Mouse (Mus musculus): ENCODE measurements around the gene Cryba4. TPM values are rescaled to one million over a fixed set of nuclear protein-coding genes. Genes with fewer than 3 reads are reported as not detected.

Cryba4 gene
- total RNA-seq, 2 experiments from 2014 or later = 0.94 to 2.4 TPM

GRCm38 (mm10) chr5:112270764-112271541 is 18.6 kb upstream of the Cryba4 start:
- no peak for DNase-seq (ENCODE audit: low spot score in 2 of 2)

DNA sequence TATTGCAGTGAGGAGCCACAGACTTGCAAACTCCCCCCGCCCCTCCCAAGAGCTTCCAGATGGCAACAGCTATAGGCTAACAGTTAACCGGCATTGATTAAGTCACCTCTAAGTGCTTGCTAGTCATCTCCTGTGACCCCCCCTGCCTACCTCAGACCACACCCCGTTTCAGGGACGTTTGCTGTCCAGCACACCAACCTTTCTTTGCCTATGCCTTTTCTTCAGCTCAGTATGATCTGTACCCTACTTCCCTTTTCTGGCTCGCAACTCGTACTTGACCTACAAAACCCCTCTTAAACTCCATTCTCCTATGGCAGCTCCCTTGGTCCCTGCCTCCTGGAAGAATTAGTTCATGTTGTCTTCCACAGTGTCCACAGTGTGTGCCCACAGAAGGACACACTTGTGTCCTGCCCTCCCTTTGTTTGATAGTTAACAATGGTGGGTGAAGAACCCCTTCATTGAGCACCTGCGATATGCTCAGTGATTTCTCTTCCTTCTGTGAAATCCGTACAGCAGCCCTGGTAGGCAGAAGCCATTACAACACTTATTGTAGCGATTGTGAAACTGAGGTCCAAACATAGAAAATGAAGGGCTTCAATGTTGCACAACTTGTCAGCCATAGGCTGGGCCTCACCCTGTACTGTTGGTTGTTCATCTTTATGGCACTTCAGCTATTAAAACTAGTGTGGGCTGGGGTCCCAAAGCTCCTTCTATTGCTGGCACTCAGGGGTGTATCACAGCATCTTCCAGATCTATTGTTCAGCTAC is 13.9 kb upstream of the Cryba4 start:
- DNase-seq (ENCODE audit: low spot score in 2 of 2) = no peak

DNA sequence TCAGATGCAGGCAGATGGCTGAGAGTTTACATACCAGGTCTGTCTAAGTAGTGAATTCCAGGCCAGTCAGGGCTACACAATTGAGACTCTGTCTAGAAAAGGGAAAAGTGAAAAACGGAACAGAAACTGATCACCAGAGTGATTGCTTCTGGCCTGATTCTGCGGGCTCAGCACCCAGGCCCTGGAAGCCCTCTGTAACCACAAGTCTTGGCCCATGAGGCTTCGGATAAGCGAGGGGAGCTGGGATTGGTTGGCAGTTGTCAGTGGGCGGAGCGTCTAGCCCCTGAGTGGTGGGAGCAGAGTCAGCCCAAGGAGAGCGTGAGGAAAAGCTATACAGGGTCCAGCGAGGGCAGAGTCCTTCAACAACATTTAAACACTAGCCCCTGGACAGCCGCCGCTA is 13.2 kb upstream of the Cryba4 start:
- DNase-seq (ENCODE audit: low spot score in 2 of 2) = no peak

GRCm38 (mm10) chr5:112265110-112265509 is 12.8 kb upstream of the Cryba4 start:
- no peak for DNase-seq (ENCODE audit: low spot score in 2 of 2)

DNA sequence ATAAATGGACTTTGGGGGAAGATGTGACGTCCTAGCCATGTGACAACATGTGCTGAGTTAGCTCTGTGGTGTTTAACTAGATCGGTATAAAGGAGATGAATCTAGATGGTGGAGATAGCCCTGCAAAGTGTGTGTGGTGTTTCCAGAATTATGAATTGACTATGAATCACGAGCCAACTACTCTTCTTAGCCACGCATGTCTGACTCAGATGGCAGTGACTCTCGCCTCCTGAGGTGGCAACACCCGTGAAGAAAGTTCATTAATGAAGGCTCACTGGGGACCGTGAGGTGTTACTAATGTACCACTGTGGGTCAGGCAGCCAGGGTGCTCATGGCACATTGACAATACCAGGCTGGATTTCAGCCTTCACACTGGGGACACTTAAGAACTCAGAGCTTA is 11.8 kb upstream of the Cryba4 start:
- DNase-seq (ENCODE audit: low spot score in 2 of 2) = no peak

DNA sequence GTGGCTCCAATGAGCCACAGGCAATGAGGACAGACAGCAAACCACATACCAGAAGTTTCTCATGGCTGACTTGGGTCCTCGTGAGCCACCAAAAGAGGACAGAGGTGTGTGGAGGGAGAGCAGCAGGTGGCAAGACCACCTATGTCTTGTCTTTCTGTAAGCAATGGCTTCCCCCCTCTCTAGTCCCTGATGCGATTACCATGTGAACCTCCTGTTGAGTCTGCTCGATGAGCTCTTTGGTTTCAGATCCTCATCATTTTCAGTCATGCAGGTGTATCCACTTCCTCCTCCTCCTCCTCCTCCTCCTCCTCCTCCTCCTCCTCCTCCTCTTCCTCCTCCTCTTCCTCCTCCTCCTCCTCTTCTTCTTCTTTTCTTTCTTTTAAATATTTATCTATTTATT is 8.5 kb upstream of the Cryba4 start:
- DNase-seq (ENCODE audit: low spot score in 2 of 2) = no peak

- DNase-seq (ENCODE audit: low spot score in 2 of 2) = no peak
These were observed 7.7 kb upstream of the Cryba4 start for GRCm38 (mm10) chr5:112259862-112260650.

DNA sequence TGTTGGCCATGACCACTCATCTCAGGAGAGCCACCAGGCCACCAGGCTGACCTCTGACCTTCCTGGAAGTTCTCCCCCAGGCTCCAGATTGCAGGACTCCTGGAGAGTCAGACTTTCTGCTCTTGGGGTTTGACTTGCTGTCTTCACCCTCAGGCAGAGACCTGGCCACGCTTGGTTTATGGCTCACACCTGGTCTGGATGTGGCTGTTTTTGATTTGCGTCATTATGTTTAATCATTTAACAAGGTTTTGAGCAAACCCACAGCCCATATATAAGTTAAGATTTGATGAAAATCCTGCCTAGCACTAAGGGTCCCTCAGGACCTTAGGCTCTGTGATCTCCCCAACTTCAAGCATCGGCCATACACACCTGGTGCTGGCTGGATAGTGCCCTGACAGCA is 5.6 kb upstream of the Cryba4 start:
- no peak for DNase-seq (ENCODE audit: low spot score in 2 of 2)

DNA sequence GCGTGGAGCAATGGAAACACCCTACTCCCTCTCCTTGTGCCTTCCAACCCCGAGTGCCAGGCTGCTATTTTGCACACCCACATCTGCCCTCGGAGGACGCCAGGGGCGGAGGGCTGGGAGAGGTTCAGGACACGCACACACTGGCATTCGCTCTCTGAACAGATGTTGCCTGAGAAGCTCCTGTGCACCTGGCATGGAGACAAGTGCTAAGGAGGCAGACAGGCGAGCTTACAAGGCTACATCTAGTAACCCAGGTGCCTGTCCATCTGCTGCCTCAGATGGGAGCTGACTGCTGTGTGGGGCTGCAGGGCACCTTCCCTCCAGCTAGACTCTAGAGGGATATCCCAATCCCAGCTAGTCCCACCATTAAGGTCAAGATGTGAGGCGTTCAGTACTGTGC is 4.1 kb upstream of the Cryba4 start:
- DNase-seq (ENCODE audit: low spot score in 2 of 2) = no peak

DNA sequence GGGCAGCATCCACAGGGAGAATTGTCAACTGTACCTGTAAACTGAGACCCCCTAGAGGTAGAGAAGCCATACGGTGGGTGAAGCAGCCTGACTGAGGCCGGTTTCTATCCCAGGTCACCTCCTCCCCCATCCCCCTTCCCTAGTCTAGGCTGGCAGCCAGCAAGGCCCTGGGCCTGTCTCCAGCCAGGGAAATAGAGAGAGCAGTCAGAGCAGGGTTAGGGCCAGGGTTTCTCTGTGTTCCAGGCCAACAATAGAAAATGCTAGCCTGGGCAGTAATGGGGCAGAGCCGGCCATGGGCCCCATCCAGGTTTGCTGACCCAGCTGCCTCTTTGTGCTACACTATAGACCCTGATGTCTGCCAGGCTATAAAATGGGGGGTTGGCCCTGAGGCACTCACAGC is 3.1 kb upstream of the Cryba4 start, which contains the start of gene Crybb1:
Gene Crybb1 (plus strand): TSS at position 390 of the 400 bp plus-strand sequence.
- peak; percentile 62 to 77 for DNase-seq (ENCODE audit: low spot score in 2 of 2)

DNA sequence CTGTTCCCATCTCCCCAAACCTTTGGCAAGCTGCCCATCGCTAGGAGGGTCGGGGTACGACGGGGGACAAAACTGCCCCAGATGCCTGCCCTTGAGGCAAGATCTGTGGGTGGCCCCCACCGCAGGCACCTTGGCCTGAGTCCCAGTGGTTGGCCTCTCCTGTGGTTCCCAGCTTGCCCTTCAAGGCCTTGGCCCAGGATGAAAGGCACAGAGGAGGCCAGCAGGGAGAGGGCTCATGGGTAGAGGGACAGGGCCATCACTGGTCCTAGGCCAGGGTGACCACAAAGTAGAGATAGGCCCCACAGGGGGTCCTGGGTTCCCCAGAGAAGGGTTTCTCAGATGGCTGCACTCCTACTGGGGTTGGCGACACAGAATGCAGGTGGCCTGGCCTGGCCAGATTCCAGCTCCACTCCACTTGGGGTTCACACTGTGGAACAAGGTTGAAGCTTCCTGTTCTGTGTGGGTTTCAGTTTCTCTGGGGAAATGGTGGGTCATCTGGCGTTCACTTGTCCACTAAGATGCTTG is 2.0 kb upstream of the Cryba4 start:
- peak; percentile 59 to 75 for DNase-seq (ENCODE audit: low spot score in 2 of 2)

DNA sequence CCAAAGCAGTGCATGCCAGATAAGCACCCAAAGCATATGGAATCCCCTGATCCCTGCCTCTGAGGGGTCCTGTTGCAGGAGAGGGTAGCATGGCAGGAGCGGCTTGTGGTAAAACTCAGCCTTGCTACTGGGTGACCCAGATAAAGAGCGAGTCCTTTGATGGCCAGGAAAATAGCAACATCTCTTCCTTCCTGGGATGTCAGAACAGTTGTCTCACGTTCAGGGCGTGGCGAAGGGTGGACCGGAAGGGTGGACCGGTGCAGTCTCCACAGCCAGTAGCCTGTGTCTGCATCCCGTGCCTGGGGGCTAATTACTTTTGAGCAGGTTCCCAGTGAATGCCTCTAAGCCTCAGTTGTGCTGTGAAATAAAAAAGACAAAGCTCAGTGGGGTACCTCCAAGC is 851 bp upstream of the Cryba4 start:
- no peak for DNase-seq (ENCODE audit: low spot score in 2 of 2)

DNA sequence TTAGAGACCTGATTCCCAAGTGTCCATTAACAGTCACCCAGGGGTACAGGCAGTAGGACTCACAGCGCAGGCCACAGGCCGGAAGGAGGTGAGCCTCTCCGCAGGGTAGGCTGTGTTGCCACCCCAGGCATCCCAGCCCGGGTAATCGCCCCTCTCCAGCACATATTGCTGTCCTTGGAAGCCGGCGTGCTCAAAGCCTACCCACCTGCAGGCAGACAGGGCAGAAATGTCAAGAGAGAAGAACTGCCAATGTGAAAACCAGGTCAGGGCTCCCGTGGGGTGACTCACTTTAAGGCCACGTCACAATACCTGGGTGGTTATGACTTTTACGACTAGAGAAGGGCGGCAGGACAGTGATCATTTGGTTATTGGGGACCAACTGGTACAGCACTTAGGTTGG is 3.2 kb downstream of the Cryba4 start:
- no peak for DNase-seq (ENCODE audit: low spot score in 2 of 2)

GRCm38 (mm10) chr5:112247399-112247798 is 4.9 kb downstream of the Cryba4 start:
- no peak for DNase-seq (ENCODE audit: low spot score in 2 of 2)

- DNase-seq (ENCODE audit: low spot score in 2 of 2) = no peak
These were observed 7.3 kb downstream of the Cryba4 start for GRCm38 (mm10) chr5:112244890-112245615.

GRCm38 (mm10) chr5:112244275-112244562 is 8.1 kb downstream of the Cryba4 start:
- DNase-seq (ENCODE audit: low spot score in 2 of 2) = no peak

DNA sequence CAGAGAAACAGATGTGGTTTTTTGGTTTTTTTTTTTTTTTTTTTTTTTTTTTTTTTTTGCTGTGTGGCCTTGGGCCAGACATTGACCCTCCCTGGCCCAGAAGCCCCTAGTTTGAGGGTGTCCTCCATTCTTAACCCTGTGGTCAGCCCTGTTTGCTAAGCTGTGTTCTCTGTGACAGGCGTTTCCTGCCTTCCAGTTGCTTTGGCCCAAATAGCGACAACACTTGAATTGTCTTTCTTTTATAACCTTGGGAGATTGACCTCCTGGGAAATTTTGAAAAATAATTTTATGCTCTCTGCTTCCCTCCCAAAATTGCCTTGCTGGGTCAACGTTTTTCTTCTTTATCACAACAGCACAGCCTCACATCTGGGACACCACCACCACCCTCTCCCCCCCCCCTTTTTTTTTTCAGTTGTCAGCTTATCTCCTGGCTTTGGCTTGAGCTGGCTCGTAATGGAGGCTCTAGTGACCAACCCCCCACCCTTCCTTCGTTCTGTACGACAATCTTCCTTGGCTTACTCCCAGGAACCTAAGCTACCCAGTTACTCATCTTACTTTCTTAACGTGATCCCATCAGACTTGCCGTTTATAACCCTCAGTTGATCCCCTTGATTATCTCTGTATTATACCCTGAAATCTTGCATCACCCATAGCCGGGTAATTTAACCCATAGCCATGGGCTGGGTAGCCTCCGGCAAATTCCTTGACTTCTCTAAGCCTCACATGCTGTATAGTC is 8.6 kb downstream of the Cryba4 start:
- DNase-seq (ENCODE audit: low spot score in 2 of 2) = no peak

GRCm38 (mm10) chr5:112243041-112243440 is 9.3 kb downstream of the Cryba4 start:
- no peak for DNase-seq (ENCODE audit: low spot score in 2 of 2)

DNA sequence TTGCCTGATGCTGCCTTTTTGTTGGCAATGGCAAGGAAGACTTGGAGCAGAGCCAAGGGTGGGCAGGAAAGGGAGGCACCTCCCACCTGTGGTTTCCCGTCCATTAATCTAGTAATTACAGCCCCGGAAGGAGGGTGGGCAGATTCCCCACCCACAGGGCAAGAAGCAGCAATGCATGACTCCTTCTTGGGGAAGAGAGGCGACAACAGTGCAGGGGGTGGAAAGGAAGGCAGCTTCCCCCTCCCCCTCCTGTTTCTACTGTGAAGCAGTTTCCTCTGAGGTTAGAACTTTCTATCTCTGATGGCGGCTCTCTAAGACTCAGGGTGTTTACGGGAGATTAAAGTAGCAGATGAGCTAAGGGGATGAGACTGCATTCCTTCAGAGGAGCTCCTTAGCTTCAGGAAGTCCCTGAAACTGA is 9.9 kb downstream of the Cryba4 start:
- DNase-seq (ENCODE audit: low spot score in 2 of 2) = no peak

- DNase-seq (ENCODE audit: low spot score in 2 of 2) = no peak
These were observed 10.5 kb downstream of the Cryba4 start for GRCm38 (mm10) chr5:112241849-112242248.
